In genomic region chr9:108411381-108411942, GRCm38 (mm10) we compare ENCODE assay signal across 21 mouse cellular contexts. TPM values are rescaled to one million over a fixed set of nuclear protein-coding genes. Genes with fewer than 3 reads are reported as not detected.
DNase-seq lines count a peak whose midpoint lies in the region; ATAC-seq and TF ChIP-seq lines count a peak whose summit lies in the region.
"Had no signal": no experiment of that assay in that cellular context is flagged by ENCODE, and none has a peak within 500 bp of the region (broad histone marks: within the 10 kb centered on the region; RNA-seq: fewer than 3 reads in every experiment).

No protein-coding gene starts in this region.

- 79% methylated on average over 9 of the region's 9 CpGs for WGBS in liver, postnatal 0 days (ENCODE audit: insufficient replicate concordance)

- no peaks in the 10 kb centered on the region for H3K36me3 ChIP-seq in liver, postnatal 0 days (replicated peaks; ENCODE audit: insufficient read depth, low read length)
- H3K36me3 ChIP-seq: forebrain, embryonic 12.5 days; heart, embryonic 13.5 days; neural tube, embryonic 15.5 days had no signal

- H3K4me1 ChIP-seq in liver, postnatal 0 days (ENCODE audit: insufficient read depth), result no peaks in the 10 kb centered on the region
- H3K4me1 ChIP-seq: neural tube, embryonic 15.5 days had no signal

- H3K9ac ChIP-seq in liver, postnatal 0 days (replicated peaks), result no peak overlapping the region
- H3K9ac ChIP-seq: forebrain, embryonic 12.5 days; heart, embryonic 13.5 days; neural tube, embryonic 15.5 days had no signal

- DNase-seq in right cerebral cortex, adult 18-20 months, result peak; percentile 85
- no peak for DNase-seq in right cerebral cortex, postnatal 4 days
- peak; percentile 60 to 76 for DNase-seq in layer of hippocampus, adult 18-20 months (ENCODE audit: low spot score in 2 of 2)
- peak; percentile 50 to 78 for DNase-seq in left cerebral cortex, adult 9 months (ENCODE audit: low spot score in 2 of 2)
- DNase-seq in telencephalon, adult 2 months (ENCODE audit: low read depth, low spot score), result peak; percentile 89
- no peak for DNase-seq in cerebellum, postnatal 14 days
- no peak for DNase-seq in embryo, embryonic 10 days (ENCODE audit: low spot score)
- DNase-seq in liver, postnatal 0 days, result no peak

- no peak for TF ChIP-seq EP300 in liver, postnatal 0 days (IDR thresholded peaks at IDR 0.05; ENCODE audit: low read depth)

- ATAC-seq in liver, postnatal 0 days, result no peak
- ATAC-seq: activated CD4-positive, CD25-positive, alpha-beta regulatory T cell, adult 4 months had no signal

- no peak overlapping the region for H3K4me2 ChIP-seq in liver, postnatal 0 days (ENCODE audit: low read depth, low read length)
- H3K4me2 ChIP-seq: forebrain, embryonic 12.5 days; heart, embryonic 13.5 days; liver, embryonic 11.5 days; neural tube, embryonic 15.5 days had no signal

- H3K27ac ChIP-seq in liver, postnatal 0 days (ENCODE audit: low read depth), result no peak overlapping the region
- H3K27ac ChIP-seq: forebrain, embryonic 12.5 days; heart, embryonic 13.5 days; kidney, postnatal 0 days; neural tube, embryonic 15.5 days had no signal

- no peaks in the 10 kb centered on the region for H3K9me3 ChIP-seq in liver, postnatal 0 days (ENCODE audit: low read length)
- H3K9me3 ChIP-seq: forebrain, embryonic 12.5 days; heart, embryonic 13.5 days; neural tube, embryonic 15.5 days had no signal

- no peak for TF ChIP-seq CTCF in liver, postnatal 0 days (IDR thresholded peaks at IDR 0.05; ENCODE audit: low read depth)

- no peaks in the 10 kb centered on the region for H3K27me3 ChIP-seq in liver, postnatal 0 days (ENCODE audit: insufficient read depth, low read length)
- H3K27me3 ChIP-seq: CH12.LX; forebrain, embryonic 12.5 days; heart, embryonic 13.5 days; neural tube, embryonic 15.5 days had no signal

- H3K4me3 ChIP-seq in liver, postnatal 0 days (ENCODE audit: low read depth, low read length), result no peak overlapping the region
- H3K4me3 ChIP-seq: forebrain, embryonic 12.5 days; heart, embryonic 13.5 days; neural tube, embryonic 15.5 days had no signal

RNA-seq across cellular contexts. Expression of gene Ccdc36, which starts 16.8 kb away (rescaled TPM):
- total RNA-seq in layer of hippocampus, adult 18-20 months (2021), result not detected
- polyA plus RNA-seq in liver, postnatal 0 days (2015; fragmentation: Nextera tagmentation; extraction: Ambion mirVana), result 0.08 TPM in 1 of 2 replicates, not detected in the other
- polyA plus RNA-seq: activated CD4-positive, CD25-positive, alpha-beta regulatory T cell, adult 4 months had no signal

RNA-seq across cellular contexts. Expression of gene 1700102P08Rik, which starts 18.9 kb away (rescaled TPM):
- total RNA-seq in layer of hippocampus, adult 18-20 months (2021), result 1 to 10 TPM; 2.3 to 2.5 TPM
- polyA plus RNA-seq in liver, postnatal 0 days (2015; fragmentation: Nextera tagmentation; extraction: Ambion mirVana), result 0.14 and 0.22 TPM in 2 replicates

RNA-seq across cellular contexts. Expression of gene BC048562, which starts 24.8 kb away (rescaled TPM):
- total RNA-seq in layer of hippocampus, adult 18-20 months (2021), result not detected
- not detected in 2 replicates for polyA plus RNA-seq in liver, postnatal 0 days (2015; fragmentation: Nextera tagmentation; extraction: Ambion mirVana)
- total RNA-seq: adrenal gland, postnatal 4 days; CH12.LX; gastrocnemius, postnatal 4 days; heart, postnatal 4 days; left cerebral cortex, postnatal 10 days had no signal
- polyA plus RNA-seq: activated CD4-positive, CD25-positive, alpha-beta regulatory T cell, adult 4 months; embryonic facial prominence, embryonic 14.5 days; forebrain, embryonic 12.5 days; heart, embryonic 13.5 days; intestine, embryonic 14.5 days; kidney, postnatal 0 days; liver, embryonic 11.5 days; neural tube, embryonic 15.5 days had no signal

RNA-seq across cellular contexts. Expression of gene Ccdc71, which starts 48.9 kb away (rescaled TPM):
- 10 to 100 TPM; 34.7 to 40.2 TPM for total RNA-seq in layer of hippocampus, adult 18-20 months (2021)
- 16.1 and 19.3 TPM in 2 replicates for polyA plus RNA-seq in liver, postnatal 0 days (2015; fragmentation: Nextera tagmentation; extraction: Ambion mirVana)

RNA-seq across cellular contexts. Expression of gene Klhdc8b, which starts 49.9 kb away (rescaled TPM):
- 10 to 100 TPM; 18.8 to 19.6 TPM for total RNA-seq in layer of hippocampus, adult 18-20 months (2021)
- 8.5 and 9.1 TPM in 2 replicates for polyA plus RNA-seq in liver, postnatal 0 days (2015; fragmentation: Nextera tagmentation; extraction: Ambion mirVana)

Comparison
In these comparisons a context has a peak if more than half of its experiments do, and no peak if none do; other contexts are left out.
1. DNase-seq: peak in right cerebral cortex, adult 18-20 months (single experiment), layer of hippocampus, adult 18-20 months (2 of 2), left cerebral cortex, adult 9 months (2 of 2) and telencephalon, adult 2 months (single experiment); none in right cerebral cortex, postnatal 4 days (single experiment), cerebellum, postnatal 14 days (0 of 2), embryo, embryonic 10 days (single experiment) and liver, postnatal 0 days (single experiment).